16 mouse cellular contexts compared by ENCODE assay signal in the genomic region with DNA sequence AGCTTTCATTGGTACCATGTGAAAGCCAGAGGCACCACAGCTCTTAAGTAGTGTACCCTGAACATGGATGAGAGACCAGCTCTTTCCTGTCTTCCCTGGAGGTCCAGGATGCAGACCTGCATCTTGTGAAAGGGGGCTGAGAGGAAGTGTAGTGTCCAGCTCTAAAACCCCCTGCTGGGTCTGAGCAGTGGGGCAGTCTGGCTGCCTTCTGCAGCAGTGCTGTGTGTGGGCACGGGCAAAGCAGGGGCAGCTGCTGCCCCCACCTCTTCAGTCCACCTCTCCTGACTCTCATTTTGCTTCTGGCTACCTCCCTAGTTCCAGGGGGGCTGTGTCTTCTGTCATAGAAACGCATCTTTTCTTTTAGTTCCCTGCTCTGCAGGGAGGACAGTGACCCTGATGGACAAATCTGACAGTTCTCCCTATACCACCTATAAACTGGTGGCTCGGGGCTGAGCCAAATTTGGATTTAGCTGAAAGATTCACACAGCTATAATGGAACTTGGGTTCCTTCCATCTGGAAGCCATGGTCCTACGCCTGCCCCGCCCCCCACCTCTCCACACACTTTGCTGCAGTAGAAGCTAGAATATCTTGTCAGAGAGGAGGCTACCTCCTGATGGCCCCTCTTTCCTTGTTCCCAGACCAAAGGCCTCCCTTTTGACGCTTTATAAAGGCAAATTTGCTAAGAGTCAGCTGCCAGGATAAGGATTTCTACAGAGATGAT.
"Had no signal": no experiment of that assay in that cellular context is flagged by ENCODE, and none has a peak within 500 bp of the region (broad histone marks: within the 10 kb centered on the region; RNA-seq: fewer than 3 reads in every experiment).

No protein-coding gene starts in this region.

- ATAC-seq: liver, embryonic 12.5 days; midbrain, embryonic 13.5 days had no signal

- H3K9me3 ChIP-seq: limb, embryonic 10.5 days; limb, embryonic 13.5 days; liver, embryonic 12.5 days; liver, embryonic 15.5 days; midbrain, embryonic 13.5 days had no signal

- H3K9ac ChIP-seq: limb, embryonic 13.5 days; liver, embryonic 12.5 days; liver, embryonic 15.5 days; midbrain, embryonic 13.5 days had no signal

- H3K27me3 ChIP-seq: liver, embryonic 12.5 days; liver, embryonic 15.5 days had no signal

- H3K4me2 ChIP-seq: limb, embryonic 13.5 days; liver, embryonic 12.5 days; liver, embryonic 15.5 days; midbrain, embryonic 13.5 days had no signal

- H3K27ac ChIP-seq: limb, embryonic 10.5 days; limb, embryonic 13.5 days; liver, embryonic 12.5 days; liver, embryonic 15.5 days; macrophage; midbrain, embryonic 13.5 days; stomach, postnatal 0 days had no signal

- H3K4me1 ChIP-seq: liver, embryonic 12.5 days; liver, embryonic 15.5 days had no signal

- DNase-seq: kidney, adult 18-20 months; kidney, adult 9 months; kidney, postnatal 4 days; liver; lung, adult 18-20 months; right cerebral cortex, postnatal 4 days; thymus, adult 2 months; thymus, postnatal 14 days; thymus, postnatal 4 days had no signal

- H3K36me3 ChIP-seq: limb, embryonic 10.5 days; limb, embryonic 13.5 days; liver, embryonic 12.5 days; liver, embryonic 15.5 days; midbrain, embryonic 13.5 days had no signal

- H3K4me3 ChIP-seq: limb, embryonic 10.5 days; limb, embryonic 13.5 days; liver, embryonic 12.5 days; liver, embryonic 15.5 days; midbrain, embryonic 13.5 days had no signal
